Mouse (Mus musculus): ENCODE measurements around the gene Hdhd3.

The Hdhd3 gene

GRCm38 (mm10) chr4:62475793-62476192 is 27.5 kb downstream of the Hdhd3 start:
- DNase-seq (ENCODE audit: low spot score): no peak

GRCm38 (mm10) chr4:62475131-62475530 is 28.1 kb downstream of the Hdhd3 start:
- no peak for DNase-seq (ENCODE audit: low spot score)

GRCm38 (mm10) chr4:62472071-62472470 is 31.2 kb downstream of the Hdhd3 start:
- DNase-seq (ENCODE audit: low spot score): no peak

- peak; percentile 73 for DNase-seq (ENCODE audit: low spot score)
These were observed 32.6 kb downstream of the Hdhd3 start, which contains the start of gene Wdr31 for GRCm38 (mm10) chr4:62470598-62471051. Gene Wdr31, minus strand, starts transcription at chr4:62470896.

- DNase-seq (ENCODE audit: low spot score): no peak
These were observed 35.1 kb downstream of the Hdhd3 start for GRCm38 (mm10) chr4:62468158-62468557.

GRCm38 (mm10) chr4:62463124-62463523 is 40.1 kb downstream of the Hdhd3 start:
- DNase-seq (ENCODE audit: low spot score): no peak

- no peak for DNase-seq (ENCODE audit: low spot score)
These were observed 42.9 kb downstream of the Hdhd3 start for GRCm38 (mm10) chr4:62460348-62460747.

GRCm38 (mm10) chr4:62459081-62459480 is 44.2 kb downstream of the Hdhd3 start:
- DNase-seq (ENCODE audit: low spot score): no peak

- DNase-seq (ENCODE audit: low spot score): peak; percentile 35
These were observed 48.3 kb downstream of the Hdhd3 start for GRCm38 (mm10) chr4:62454995-62455394.
